Mouse (Mus musculus): Measurements from ENCODE around the gene Ly86. TPM values are rescaled to one million over a fixed set of nuclear protein-coding genes. Genes with fewer than 3 reads are reported as not detected.

The Ly86 gene
- polyA plus RNA-seq, 1 experiment from 2014 or later = 6.8 TPM

GRCm38 (mm10) chr13:37347871-37348595 is 3.0 kb downstream of the Ly86 start:
- H3K4me1 ChIP-seq (replicated peaks; ENCODE audit: insufficient read depth, low read length) = no peaks in the 10 kb centered on the region
- no peaks in the 10 kb centered on the region for H3K27me3 ChIP-seq (ENCODE audit: insufficient read depth, low read length)
- no peak for TF ChIP-seq CTCF (IDR thresholded peaks at IDR 0.05; ENCODE audit: low read depth)
- no peak overlapping the region for H3K27ac ChIP-seq
- DNase-seq (ENCODE audit: low spot score) = no peak
- no peak for ATAC-seq (replicated peaks; ENCODE audit: low FRiP score, low read depth)
- WGBS = 87% methylated on average over 8 of the region's 8 CpGs
- H3K36me3 ChIP-seq (ENCODE audit: insufficient read depth, low read length) = no peaks in the 10 kb centered on the region
- H3K9ac ChIP-seq (ENCODE audit: low read depth, low read length) = no peak overlapping the region
- H3K9me3 ChIP-seq (replicated peaks; ENCODE audit: low read length) = no peaks in the 10 kb centered on the region
- H3K4me3 ChIP-seq (replicated peaks; ENCODE audit: low read depth, low read length) = no peak overlapping the region
- H3K4me2 ChIP-seq (ENCODE audit: low read length) = no peak overlapping the region

GRCm38 (mm10) chr13:37349051-37349450 is 4.0 kb downstream of the Ly86 start:
- Histone ChIP-seq H3K36me3 (ENCODE audit: insufficient read depth, low read length) (no peaks in the 10 kb centered on the region), H3K4me2 (ENCODE audit: low read length) (no peak overlapping the region), H3K9ac (ENCODE audit: low read depth, low read length) (no peak overlapping the region), H3K9me3 (replicated peaks; ENCODE audit: low read length) (no peaks in the 10 kb centered on the region), H3K4me3 (replicated peaks; ENCODE audit: low read depth, low read length) (no peak overlapping the region), H3K27ac (no peak overlapping the region), H3K4me1 (replicated peaks; ENCODE audit: insufficient read depth, low read length) (no peaks in the 10 kb centered on the region), H3K27me3 (ENCODE audit: insufficient read depth, low read length) (no peaks in the 10 kb centered on the region)
- DNase-seq (ENCODE audit: low spot score) (no peak), ATAC-seq (replicated peaks; ENCODE audit: low FRiP score, low read depth) (no peak)
- no peak for TF ChIP-seq CTCF (IDR thresholded peaks at IDR 0.05; ENCODE audit: low read depth)
- 68% methylated on average over 5 of the region's 5 CpGs for WGBS

DNA sequence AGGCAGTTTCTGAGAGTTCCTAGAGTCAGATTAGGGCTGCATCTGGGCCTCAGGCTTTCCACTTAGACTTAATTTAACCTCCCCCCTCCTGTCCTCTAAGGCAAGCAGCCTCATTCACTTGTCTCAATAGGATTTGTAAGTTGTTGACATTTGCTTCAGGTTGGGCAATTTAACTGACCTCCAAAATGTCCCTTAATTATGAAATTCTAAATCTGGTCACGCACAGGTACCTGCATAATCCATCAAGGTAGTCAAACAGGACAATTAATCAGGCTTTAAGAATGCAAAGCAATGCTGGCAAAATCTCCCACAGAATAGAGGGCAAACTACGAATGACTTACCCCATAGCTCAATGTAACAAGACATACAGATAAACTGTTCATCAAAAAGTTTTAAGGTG is 8.0 kb downstream of the Ly86 start:
- no peaks in the 10 kb centered on the region for H3K4me1 ChIP-seq (replicated peaks; ENCODE audit: insufficient read depth, low read length)
- WGBS = 74% methylated on average over 2 of the region's 2 CpGs
- no peak for DNase-seq (ENCODE audit: low spot score)
- no peak for ATAC-seq (replicated peaks; ENCODE audit: low FRiP score, low read depth)
- H3K27me3 ChIP-seq (ENCODE audit: insufficient read depth, low read length) = no peaks in the 10 kb centered on the region
- no peak overlapping the region for H3K27ac ChIP-seq
- H3K36me3 ChIP-seq (ENCODE audit: insufficient read depth, low read length) = no peaks in the 10 kb centered on the region
- H3K4me2 ChIP-seq (ENCODE audit: low read length) = no peak overlapping the region
- H3K4me3 ChIP-seq (replicated peaks; ENCODE audit: low read depth, low read length) = no peak overlapping the region
- TF ChIP-seq CTCF (IDR thresholded peaks at IDR 0.05; ENCODE audit: low read depth) = no peak
- no peak overlapping the region for H3K9ac ChIP-seq (ENCODE audit: low read depth, low read length)
- H3K9me3 ChIP-seq (replicated peaks; ENCODE audit: low read length) = no peaks in the 10 kb centered on the region

GRCm38 (mm10) chr13:37353868-37354267 is 8.9 kb downstream of the Ly86 start:
- H3K4me2 ChIP-seq (ENCODE audit: low read length) = no peak overlapping the region
- H3K9me3 ChIP-seq (replicated peaks; ENCODE audit: low read length) = no peaks in the 10 kb centered on the region
- H3K9ac ChIP-seq (ENCODE audit: low read depth, low read length) = no peak overlapping the region
- DNase-seq (ENCODE audit: low spot score) = no peak
- H3K36me3 ChIP-seq (ENCODE audit: insufficient read depth, low read length) = no peaks in the 10 kb centered on the region
- no peak overlapping the region for H3K27ac ChIP-seq
- no peaks in the 10 kb centered on the region for H3K27me3 ChIP-seq (ENCODE audit: insufficient read depth, low read length)
- no peaks in the 10 kb centered on the region for H3K4me1 ChIP-seq (replicated peaks; ENCODE audit: insufficient read depth, low read length)
- H3K4me3 ChIP-seq (replicated peaks; ENCODE audit: low read depth, low read length) = no peak overlapping the region
- 53% methylated on average over 4 of the region's 4 CpGs for whole genome bisulfite sequencing
- no peak for TF ChIP-seq CTCF (IDR thresholded peaks at IDR 0.05; ENCODE audit: low read depth)
- no peak for ATAC-seq (replicated peaks; ENCODE audit: low FRiP score, low read depth)

DNA sequence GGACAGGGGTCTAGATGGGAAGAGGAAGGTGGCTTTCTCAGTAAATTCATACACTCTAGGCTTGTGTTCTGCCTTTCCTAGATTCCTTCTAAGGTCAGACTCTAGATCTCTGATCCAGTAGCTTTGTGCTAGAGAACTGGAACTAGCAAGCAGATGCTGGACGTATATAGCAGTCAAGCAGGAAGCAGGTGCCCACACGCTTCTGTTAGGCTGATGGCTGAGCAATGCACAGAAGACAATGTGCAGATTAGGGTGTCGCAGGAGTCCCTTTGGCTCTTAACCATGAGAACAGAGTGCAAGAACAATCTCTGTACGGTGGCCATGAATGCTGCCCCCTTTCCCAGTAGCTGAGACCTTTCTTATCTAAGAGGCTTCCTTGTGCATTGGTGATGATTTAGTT is 9.4 kb downstream of the Ly86 start:
- H3K4me2 ChIP-seq (ENCODE audit: low read length) = no peak overlapping the region
- ATAC-seq (replicated peaks; ENCODE audit: low FRiP score, low read depth) = no peak
- no peaks in the 10 kb centered on the region for H3K4me1 ChIP-seq (replicated peaks; ENCODE audit: insufficient read depth, low read length)
- H3K9ac ChIP-seq (ENCODE audit: low read depth, low read length) = no peak overlapping the region
- DNase-seq (ENCODE audit: low spot score) = no peak
- H3K9me3 ChIP-seq (replicated peaks; ENCODE audit: low read length) = no peaks in the 10 kb centered on the region
- H3K4me3 ChIP-seq (replicated peaks; ENCODE audit: low read depth, low read length) = no peak overlapping the region
- H3K36me3 ChIP-seq (ENCODE audit: insufficient read depth, low read length) = no peaks in the 10 kb centered on the region
- 86% methylated on average over 4 of the region's 4 CpGs for WGBS
- no peaks in the 10 kb centered on the region for H3K27me3 ChIP-seq (ENCODE audit: insufficient read depth, low read length)
- TF ChIP-seq CTCF (IDR thresholded peaks at IDR 0.05; ENCODE audit: low read depth) = no peak
- no peak overlapping the region for H3K27ac ChIP-seq

DNA sequence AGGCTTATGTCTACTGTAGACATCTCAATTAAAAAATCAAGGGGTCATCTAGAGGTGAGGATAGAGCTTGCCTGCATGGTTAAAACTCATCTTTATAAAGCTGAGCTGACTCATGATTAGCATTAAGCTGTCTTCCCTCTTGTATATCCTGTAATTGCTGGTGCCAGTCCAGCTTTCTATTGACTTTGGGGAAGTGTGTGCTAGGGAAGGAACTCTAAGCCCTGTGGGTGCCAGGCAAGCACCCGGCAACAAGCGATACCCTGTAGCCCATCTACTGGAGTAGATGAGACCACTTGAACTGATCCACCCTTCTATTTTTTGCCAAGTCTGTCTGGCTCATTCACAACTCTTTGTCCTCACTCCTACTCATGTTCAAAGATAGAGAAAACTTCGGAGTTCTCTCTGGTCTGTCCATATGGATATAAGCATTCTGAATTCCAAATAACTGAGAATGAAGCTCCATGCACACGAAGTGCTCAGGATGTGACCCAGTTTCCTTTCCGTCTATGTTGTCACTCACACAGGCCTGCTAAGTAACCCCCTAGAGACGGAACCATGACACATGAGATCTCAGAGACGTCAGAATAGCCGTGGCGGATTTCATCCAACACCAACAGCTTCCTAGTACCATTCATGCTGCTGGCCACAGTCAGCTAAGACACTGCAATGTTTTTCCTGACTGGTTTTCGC is 10.8 kb downstream of the Ly86 start:
- no peak for TF ChIP-seq CTCF (IDR thresholded peaks at IDR 0.05; ENCODE audit: low read depth)
- H3K9ac ChIP-seq (ENCODE audit: low read depth, low read length) = no peak overlapping the region
- H3K27ac ChIP-seq = no peak overlapping the region
- no peak overlapping the region for H3K4me3 ChIP-seq (replicated peaks; ENCODE audit: low read depth, low read length)
- DNase-seq (ENCODE audit: low spot score) (no peak), ATAC-seq (replicated peaks; ENCODE audit: low FRiP score, low read depth) (no peak)
- H3K4me1 ChIP-seq (replicated peaks; ENCODE audit: insufficient read depth, low read length) = no peaks in the 10 kb centered on the region
- no peak overlapping the region for H3K4me2 ChIP-seq (ENCODE audit: low read length)
- 80% methylated on average over 10 of the region's 10 CpGs for WGBS
- H3K27me3 ChIP-seq (ENCODE audit: insufficient read depth, low read length) = no peaks in the 10 kb centered on the region
- no peaks in the 10 kb centered on the region for H3K9me3 ChIP-seq (replicated peaks; ENCODE audit: low read length)
- H3K36me3 ChIP-seq (ENCODE audit: insufficient read depth, low read length) = no peaks in the 10 kb centered on the region
